Mouse (Mus musculus): ENCODE data around the gene Hspa12b. TPM values are rescaled to one million over a fixed set of nuclear protein-coding genes. Genes with fewer than 3 reads are reported as not detected.
"Not testable (repeated sequence)": the region's sequence is repeated elsewhere in the genome, so short reads cannot be mapped to it uniquely, and the experiment has no call there.

The Hspa12b gene
- 10 to 100 TPM in 2 of 4 experiments, 1 to 10 TPM in 2; 8.1 to 16.8 (median 10.4) TPM for total RNA-seq (2022)

GRCm38 (mm10) chr2:131127161-131127730 is at the start of gene Hspa12b:
Gene Hspa12b (plus strand): TSS chr2:131127280.
- DNase-seq: no peak

DNA sequence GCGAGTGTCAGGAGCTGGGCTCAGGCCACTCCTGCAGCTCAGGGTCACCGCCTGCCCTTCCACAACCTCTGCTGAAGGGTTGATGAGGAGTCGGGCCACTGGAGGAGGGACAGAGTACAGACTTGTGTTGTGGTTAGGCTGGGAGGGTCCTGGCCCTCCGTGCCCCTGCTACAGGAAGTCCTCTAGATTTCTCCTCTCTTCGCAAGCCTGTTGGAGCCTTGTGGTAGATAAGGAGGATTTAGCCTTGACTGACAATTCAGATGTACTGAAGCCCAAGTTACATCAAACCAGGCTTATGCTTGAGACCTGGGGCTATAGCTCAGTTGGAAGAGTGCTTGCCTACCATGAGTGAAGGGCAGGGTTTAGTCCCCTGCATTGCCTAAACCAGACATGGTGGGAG is 46.6 kb upstream of the Hspa12b start:
- DNase-seq: no peak

DNA sequence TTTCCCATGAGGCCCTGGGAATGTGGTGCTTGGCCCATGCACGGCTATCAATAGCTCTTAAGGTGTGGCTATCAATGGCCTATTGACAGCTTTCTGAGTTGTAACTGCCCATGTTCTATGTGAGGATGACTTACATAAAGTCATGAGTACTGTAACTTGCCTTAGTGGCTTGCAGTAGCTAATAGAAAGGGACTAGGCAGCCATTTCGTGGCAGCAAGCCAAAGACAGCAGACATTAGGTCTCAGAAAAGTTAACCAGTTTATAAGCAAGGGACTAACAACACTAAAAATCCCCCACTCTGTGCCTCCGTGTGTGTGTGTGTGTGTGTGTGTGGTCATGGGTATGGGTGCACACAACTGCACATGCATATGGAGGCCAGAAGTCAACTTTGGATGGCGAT is 42.9 kb upstream of the Hspa12b start:
- DNase-seq: no peak

GRCm38 (mm10) chr2:131086667-131087390 is 40.3 kb upstream of the Hspa12b start, which contains the start of gene Siglec1:
Gene Siglec1 (minus strand): TSS chr2:131086765.
- no peak for DNase-seq

DNA sequence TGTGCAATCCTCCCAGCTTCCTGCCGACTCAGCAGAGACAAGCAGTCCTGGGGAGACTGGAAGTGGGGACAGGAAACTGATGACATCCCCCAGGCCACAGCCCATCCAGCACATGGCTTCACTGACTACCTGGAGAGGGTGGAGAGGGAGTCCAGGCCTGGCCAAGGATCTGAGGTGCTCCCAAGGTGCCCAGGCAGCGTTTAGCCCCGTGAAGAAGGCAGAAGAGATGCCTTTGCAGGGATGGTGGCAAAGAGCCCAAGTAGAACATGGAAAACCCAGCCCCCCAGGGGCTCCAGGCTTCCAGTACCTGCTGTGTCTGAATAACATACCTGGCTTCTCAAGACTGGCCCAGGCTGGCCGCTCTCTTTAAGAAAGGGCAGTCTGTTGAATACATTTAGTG is 38.5 kb upstream of the Hspa12b start:
- DNase-seq: no peak

- no peak for DNase-seq
Measured at GRCm38 (mm10) chr2:131089634-131090033, 37.4 kb upstream of the Hspa12b start.

DNA sequence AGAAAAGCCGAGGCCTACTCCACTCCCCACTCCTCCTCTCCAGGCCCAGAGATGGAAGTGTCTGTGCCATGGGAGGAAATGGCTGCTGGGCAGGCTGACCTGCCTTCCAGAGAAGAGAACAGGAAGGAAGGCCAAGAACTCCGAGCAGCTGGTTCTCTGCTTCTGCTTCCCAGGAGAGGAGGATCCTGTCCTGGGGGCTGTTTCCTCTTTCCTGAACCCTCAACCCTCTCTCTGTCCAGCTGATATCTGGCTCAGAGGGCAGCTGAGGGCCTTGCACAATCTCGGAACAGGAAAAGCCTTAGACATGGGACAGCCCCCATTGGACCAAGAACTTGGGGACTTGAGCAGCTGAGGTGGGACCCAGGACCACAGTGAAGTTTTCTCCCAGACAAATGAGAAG is 36.2 kb upstream of the Hspa12b start:
- DNase-seq: no peak

- DNase-seq: no peak
Measured at GRCm38 (mm10) chr2:131093577-131093976, 33.5 kb upstream of the Hspa12b start.

- peak; percentile 44 for DNase-seq
Measured at GRCm38 (mm10) chr2:131094823-131095222, 32.3 kb upstream of the Hspa12b start.

DNA sequence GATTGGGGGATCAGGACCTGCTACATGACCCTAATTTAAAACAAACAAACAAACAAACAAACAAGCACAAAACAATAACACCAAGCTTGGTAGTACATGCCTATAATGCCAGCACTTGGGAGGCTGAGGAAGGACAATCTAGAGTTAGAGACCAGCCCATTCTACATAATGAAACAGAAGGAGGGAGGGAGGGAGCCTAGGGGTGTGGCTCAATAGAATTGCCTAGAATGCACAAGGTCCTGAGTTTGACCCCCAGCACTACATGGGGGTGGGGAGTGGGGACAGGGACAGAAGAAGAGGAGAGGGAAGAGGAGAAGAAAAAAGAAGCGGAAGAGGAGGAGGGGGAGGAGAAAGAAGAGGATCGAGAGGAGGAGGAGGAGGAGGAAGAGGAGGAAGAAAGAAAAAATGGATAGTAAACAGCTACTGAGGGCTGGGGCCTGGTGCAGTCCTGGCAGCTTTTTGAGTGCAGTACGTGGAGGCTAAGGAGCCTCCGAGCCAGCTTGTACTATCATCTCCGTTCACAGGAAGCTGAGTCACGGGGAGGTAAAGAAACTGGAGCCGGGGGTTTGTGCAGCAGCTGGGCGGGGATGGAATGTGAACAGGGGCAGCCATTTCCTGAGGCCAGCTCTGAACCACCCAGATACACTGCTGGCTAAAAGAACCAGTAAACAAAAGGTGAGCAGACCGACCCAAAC is 30.8 kb upstream of the Hspa12b start:
- DNase-seq: no peak

GRCm38 (mm10) chr2:131097087-131097486 is 30.0 kb upstream of the Hspa12b start:
- no peak for DNase-seq

DNA sequence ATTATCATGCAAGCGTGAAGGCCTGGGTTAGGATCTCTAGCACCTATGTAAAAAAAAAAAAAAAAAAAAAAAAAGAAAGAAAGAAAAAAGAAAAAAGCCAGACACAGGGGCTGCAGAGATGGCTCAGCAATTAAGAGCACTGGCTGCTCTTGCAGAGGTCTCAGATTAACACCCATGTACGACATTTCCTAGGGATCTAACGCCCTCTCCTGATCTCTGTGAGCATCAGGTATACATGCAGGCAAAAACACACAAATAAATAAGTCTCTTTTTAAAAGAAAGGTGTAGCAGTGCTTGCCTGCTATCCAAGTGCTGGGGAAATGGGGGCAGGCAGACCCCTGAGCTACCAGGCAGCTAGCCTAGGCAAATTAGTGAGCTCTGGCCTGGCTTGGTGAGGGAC is 25.6 kb upstream of the Hspa12b start:
- no peak for DNase-seq

- DNase-seq: no peak
Measured at GRCm38 (mm10) chr2:131104021-131104420, 23.1 kb upstream of the Hspa12b start.

DNA sequence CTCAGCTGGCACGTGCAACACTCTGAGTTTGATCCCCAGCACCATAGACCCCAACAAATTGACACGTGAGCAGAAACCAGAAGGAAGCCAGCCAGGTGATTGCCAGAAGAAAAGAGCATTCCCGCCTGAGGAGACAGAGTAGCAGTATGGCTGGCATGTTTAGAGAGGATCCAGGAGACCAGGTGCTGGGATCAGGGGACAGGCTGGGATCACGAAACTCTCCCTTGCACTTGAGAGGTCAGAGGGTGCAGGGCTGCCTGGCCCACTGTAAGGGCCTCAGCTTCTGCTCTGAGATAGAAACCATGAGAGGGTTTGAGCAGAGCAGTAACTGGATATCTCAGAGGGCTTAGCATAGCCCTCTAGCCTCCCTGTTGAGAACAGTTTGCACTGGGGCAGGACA is 22.0 kb upstream of the Hspa12b start:
- DNase-seq: not testable (repeated sequence)

- DNase-seq: no peak
Measured at GRCm38 (mm10) chr2:131105989-131106388, 21.1 kb upstream of the Hspa12b start.

DNA sequence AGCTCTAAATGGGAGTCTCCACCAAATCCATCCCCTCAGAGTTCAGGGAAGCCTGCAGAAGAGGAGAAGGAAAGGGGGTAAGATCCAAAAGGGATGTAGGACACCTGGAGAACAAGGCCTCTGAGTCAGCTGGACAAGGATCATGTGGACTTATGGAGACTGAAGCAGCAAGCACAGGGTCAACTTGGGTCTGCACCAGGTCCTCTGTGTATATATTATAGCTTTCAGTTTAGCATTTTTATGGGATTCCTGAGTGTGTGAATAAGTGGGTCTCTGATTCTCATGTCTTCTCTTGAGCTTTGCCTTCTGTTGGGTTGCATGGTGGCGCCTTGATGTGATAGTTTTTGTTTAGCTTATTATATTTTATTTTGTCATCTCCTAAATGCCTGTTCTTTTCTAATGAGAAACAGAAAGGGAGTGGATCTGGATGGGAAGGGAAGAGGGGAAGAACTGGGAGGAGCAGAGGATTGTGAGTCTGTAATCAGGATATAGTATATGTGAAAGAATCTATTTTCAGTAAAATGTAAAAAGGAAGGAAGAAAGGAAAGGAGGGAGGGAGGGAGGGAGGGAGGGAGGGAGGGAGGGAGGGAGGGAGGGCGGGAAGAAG is 8.0 kb upstream of the Hspa12b start:
- DNase-seq: no peak

- DNase-seq: no peak
Measured at GRCm38 (mm10) chr2:131124166-131124565, 2.9 kb upstream of the Hspa12b start.

GRCm38 (mm10) chr2:131125157-131125963 is 1.7 kb upstream of the Hspa12b start:
- DNase-seq: no peak

DNA sequence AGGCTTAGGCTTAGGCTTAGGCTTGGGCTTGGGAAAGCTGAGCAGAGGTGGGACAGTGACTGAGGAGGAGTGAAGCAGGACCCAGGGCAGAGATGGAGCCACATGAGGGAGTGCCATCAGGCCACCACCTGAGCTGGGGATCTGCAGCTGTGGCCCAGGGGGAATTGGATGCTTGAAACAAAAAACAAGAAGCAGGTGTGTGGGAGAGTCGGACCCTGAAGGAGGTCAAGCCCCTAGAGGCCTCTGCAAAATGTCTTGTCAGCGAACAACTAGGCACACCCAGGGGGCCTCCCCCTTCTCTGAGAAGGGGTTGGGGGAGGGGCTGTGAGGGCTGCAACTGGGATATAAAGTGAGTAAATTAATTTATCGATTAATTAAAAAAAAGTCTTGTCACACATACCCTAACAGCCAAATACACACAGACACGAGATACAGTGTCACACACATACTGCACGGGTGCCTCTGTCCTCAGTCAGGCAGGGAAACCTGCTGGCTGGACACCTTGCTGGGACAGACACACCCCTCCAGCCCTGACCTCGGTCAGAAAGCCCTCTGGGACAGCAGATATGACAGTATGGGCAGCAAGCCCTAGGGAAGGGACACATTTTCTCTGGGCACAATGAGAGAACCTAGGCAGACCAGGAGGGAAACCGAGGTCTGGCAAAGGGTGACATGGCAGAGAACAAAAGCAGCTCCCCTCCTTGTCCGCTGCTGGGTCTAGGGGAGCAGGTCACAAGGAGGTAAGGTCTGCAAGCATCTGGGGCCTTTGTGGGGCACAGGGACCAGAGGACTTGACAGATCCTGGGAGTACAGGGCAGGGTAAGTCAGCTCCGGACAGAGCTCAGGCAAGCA is 890 bp upstream of the Hspa12b start:
- no peak for DNase-seq

DNA sequence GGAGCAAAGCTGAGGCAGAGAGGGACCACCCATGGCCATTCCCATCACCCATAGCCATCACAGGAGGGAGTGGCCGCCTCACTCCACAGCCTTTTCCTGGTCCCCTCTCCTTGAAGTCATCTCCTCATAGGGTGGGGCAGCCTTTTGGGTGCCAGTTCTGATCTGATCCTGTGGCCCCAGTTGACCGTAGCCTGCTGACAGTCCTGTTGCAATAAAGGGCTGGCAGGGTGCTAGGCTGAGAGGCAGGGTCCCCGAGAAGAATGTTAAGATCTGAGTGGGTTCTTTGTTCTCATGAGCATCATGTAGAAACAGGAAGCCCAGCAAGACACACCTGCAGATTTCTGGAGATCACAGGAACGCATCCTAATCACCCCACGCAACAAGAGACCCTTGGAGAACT is 1.1 kb downstream of the Hspa12b start:
- no peak for DNase-seq

DNA sequence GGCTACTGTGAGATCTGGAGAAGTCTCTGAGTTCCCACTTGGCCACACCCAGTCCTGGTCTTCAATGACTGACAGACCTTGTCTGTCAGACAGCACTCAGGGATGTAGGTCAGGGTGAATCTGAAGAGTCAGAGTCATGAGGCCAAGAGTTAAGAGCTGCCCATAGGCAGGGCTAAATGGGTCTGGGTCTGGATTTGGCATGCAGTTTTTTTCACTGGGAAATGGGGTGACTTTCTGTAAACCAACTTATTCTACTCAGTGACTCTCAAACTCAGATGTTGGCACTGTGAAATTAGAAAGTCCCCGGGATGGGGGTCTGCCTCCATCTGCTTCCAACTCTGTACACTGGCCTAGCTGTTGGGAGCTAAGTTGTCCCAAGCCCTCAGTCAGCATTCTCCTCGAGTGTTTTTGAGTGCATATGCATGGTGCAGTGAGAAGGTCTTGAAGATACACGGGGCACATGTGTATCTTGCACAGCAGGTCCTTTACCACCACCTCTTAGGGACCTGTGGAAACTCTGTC is 1.6 kb downstream of the Hspa12b start:
- DNase-seq: no peak
